Mouse (Mus musculus): ENCODE results near the gene Psmd9.
A peak's percentile ranks its signal among the peaks of the same experiment; 100 is the strongest.

DNA sequence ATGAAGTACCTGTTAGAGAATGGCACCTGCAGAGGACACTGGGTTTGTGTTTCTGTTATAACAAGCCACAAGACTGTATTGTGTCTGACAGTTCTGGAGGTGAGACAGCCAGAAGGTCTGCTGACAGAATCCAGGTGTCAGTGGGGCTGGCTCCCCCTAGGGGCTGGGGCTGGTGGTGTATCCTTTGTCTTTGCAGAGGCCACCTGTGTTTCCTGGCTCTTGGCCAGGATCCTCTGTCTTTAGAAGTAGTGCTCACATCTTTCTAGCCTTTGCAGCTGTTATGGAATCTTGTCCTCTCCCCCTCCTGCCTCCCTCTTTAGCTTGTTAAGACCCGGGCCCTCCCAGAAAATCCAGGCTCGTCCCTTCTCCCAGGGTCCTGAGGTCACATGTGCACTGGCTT lies 66.5 kb downstream of the Psmd9 start:
- TF ChIP-seq POLR2A (IDR thresholded peaks at IDR 0.05; ENCODE audit: control insufficient read depth, low read depth, low read length) (no peak), CTCF (IDR thresholded peaks at IDR 0.05; ENCODE audit: control insufficient read depth, insufficient read depth, insufficient replicate concordance, low read depth, low read length) (peak; percentile 62; the same call in 1 of the 2 replicates)

All from testis, adult 2 months (tissue).